Mouse (Mus musculus) c-Kit-negative CD71-positive TER-119-positive erythroid progenitor cells, embryonic 14.5 days (primary cell): ENCODE results near the gene Txnrd1.

ENCODE experiments used
- DNase-seq: peaks from one replicate; pipeline ENCODE4 v3.0.0-alpha.2; 2013; ENCODE audit warnings: low read depth, low spot score

The Txnrd1 gene

DNA sequence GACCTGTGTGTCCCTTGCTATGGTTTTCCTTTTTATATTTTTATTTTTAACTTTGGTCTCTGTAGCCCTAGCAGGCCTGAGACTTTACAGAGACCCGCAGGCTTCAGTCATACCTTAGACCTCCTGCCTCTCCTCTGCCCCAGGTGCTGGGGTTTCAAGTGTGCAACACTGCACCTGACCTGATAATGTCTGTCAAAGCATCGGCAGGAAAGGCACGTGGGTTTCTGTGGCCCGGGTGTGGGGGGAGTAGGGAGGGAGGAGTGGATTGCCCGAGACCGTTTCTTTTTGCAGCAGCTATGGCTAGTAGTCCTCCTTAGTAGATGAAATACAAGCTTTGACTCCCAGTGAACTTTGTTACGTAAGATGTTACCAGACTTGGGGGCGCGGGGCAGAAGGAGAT, 15.8 kb upstream of the Txnrd1 start:
- no peak for DNase-seq

DNA sequence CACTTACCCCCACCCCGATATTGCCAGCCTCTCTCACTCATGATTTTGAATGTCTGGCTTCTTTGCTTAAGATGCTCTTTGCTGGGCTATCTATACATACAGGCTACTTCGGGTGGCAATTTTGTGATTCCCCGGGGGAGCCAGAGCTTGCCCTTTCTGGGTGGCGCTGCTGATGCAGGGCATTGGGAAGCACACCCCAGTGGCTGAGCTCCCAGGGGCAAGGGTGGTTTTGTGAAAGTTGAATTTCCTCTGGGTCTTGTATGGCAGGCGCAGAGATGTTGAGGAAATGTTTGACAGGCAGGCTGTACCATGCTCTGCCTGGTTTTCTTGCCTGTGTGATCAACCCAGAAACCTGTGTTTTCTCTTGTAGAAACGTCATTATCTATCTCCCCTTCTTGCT, 15.1 kb upstream of the Txnrd1 start:
- no peak for DNase-seq

DNA sequence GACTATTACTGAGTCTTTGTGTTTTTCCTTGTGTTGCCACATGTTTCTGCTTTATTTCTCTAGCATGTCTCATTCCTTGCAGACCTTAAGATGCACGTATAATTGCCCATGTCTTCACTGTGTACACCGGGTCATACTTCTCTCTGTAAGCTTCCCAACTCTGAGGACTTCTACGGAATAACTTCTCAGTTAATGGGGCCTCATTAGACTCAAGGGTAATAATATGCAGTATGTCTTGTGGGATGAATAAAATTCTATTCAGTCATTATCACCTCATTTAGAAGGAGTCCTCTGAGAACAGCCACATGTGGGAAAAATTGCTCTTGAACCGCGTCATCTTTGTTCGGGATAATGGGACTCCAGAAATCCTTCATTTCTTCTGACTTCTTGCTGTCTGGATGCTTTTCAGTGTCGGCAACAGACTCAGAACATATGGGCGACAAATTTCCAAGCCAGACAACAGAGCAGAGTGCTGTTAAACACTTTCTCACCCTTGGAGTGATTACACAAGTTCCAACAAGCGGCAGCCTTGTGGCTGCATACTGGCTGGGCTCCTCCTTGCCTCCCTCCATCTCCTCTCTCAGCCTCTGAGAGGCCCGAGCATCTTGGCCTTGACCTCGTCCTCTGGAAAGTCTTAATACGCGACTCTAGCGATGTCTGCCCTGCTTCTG, 10.5 kb upstream of the Txnrd1 start:
- DNase-seq: no peak

DNA sequence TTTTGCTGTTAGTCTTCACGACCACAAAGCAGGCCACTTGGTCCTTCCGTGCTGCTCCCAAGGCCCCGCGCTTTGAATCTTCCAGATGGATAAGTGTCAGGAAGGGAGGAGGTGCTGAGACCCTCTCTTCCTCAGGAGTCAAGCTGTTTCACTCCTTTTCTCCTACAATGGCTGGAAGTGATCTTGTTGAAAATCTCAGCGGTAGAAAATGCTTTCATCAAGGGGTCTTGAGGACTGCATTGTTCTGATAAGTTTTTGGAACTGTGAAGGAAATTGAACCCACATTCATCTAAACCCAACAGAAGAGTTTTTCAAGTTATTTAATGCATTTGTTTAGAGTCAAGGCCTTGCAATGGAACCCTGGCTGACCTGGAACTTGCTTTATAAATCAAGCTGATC, 10.0 kb upstream of the Txnrd1 start:
- DNase-seq: no peak

DNA sequence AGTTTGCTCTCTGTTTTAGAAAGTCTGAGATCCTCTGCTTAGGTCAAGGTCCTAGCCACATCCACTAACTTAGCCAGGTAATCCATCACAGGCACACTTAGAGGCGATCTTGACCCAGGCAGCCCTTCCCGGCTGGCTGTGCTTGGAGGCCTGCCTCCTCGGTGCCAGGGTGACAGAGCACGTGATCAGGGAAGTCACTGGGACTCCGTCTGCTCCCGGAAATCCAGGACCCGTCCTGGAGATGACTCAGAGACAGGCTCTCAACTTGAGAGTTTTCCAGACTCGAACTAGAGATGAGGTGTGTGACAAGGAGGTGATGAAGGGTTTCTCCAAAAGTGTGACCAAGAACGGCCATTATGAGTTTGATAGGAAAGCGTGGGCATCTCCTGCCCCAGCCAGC, 9.2 kb upstream of the Txnrd1 start:
- DNase-seq: no peak

DNA sequence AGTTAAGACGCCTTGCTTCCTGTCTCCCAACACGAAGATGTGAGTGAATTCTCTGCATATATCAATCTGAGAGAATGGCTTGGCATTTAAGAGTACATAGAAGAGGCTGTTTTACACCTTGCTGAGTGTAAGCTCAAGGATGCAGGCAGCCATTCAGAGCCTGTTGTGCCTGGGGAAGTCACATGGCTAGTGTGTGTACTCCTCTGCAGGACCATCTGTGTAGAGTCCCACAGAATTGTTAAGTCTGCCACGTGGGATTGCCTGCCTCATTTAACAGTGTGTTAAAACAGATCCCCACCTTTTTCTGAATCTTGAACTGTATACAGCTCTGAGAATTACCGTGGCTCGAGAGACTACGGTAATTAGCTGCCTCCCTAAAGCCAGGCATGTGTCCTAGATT, 7.2 kb upstream of the Txnrd1 start:
- DNase-seq: no peak

DNA sequence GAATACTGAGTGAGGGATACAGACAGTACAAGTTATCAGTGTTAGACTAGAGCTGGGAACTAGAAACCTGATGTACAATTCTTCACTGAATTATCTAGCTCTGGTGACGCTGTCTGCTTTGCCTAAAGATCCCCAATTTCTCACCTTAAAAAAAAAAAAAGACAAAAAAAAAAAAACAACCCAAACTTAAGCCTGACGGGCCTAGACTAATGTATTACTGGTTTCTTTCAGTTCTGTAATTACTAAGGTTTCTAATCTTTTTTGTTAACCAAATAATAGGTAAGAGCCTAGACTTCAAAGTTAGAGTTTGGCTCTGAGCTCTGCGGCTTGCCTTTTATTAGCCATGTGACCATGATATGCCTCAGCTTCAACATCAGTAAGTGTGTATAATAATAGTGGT, 2.1 kb downstream of the Txnrd1 start:
- DNase-seq: no peak

DNA sequence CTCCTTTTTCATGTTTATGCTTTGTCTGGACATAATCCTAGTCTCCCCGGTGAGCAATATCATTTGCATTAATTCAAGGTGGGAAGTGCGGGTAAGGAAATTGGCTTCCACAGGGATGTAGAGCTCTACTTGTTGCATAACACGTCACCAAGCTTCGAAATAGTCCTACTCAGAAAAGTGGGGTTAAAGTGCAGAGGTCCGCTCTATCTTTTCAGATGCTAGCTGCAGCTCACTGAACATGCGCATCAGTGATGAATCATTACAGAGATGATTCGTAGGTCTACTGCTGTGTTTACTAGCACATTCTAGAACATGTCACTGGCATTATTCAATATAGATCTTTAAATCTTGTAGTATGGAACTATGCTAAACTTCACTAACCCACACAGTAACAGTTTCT, 4.6 kb downstream of the Txnrd1 start:
- no peak for DNase-seq

DNA sequence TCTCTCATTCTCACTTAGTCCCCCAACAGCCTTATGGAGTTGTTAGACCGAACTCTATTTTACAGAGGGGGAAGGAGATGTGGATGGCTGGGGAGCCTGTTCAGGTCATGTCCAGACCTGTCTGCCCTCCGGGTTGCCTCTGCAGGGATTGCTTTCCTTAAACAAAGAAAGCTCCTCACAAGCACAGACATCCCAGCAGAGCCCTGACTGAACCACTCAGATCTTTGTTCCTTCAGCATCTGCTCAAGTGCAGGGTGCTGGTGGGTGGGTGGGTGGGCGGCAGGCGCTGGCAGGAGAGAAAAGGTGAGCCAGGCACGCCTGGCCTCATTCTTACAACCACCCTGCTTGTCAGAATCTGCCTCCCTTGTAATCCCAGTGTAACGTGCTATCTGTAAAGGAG, 10.3 kb downstream of the Txnrd1 start:
- DNase-seq: no peak

DNA sequence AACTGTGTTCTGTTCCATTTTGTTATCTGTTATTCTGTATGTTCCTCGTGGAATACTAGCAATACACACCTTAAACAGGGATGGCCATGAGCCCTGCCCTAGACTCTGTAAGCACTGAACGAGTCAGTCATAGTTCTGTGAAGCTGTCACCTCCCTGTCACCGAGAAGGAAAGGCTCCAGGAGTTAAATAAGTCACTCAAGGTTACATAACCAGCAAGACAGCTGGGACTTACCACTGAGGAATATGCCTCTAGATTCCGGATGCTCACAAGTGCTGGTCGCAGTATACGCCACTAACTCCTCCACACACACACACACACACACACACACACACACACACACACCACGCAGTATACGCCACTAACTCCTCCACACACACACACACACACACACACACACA, 11.0 kb downstream of the Txnrd1 start:
- no peak for DNase-seq

DNA sequence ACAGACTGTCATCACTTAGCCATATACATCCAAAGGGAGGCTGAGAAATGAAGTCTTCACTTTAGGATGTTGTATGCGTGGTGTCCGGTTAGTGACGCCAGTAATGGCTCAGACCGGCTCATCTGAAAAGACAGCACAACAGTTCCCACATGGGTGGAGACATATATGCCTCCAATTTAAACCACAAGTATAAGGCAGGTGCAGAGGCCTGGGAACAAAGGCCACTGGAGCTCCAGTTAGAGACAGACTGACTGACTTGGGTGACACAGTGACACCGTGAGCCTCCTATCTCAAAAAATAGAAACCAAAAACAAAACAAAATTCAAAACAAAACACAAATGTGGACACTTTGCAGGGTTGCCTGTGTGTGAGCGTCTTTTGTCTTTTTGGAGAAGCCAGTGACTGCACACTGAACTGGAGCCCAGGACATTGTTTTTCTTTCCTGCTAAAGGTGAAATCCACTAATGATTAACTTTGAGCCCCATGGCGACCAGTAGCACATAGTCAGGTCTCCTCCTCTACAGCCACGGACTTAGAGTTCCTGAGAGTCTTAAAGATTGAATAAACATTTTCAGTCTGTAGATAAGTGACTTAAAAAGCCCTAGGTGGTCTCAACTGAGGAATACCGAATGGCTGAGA, 14.2 kb downstream of the Txnrd1 start:
- no peak for DNase-seq

DNA sequence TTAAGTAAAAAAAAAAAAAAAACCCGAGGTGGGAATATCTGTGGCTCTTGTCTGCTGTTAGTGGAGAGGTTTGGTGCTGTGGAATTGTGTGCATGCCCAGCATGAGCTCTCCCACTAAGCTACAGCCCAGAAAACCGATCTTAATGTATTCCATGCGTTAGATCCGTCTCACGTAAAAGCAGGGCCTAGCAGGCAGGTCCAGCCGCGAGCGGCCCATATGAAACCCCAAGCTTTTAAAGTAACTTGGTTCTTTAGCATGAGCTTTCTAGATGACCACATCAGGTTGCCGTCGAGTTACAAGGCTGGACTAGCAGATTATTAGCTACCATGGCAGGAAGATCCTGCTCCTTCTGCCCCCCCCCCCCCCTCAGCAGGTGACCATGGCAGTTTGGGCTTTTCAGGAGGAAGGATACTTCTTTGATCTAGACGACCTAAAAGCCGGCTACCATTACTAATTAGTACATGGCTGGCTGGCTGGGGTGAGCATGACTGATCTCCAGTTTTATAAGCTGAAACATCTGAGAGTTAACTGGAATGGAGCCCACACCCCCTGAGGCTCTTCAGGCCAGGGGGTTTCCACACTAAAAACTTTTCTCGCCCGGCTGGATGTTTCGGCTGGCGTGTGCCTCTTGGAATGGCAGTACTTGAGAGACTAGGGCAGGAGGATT, 16.1 kb downstream of the Txnrd1 start:
- no peak for DNase-seq

DNA sequence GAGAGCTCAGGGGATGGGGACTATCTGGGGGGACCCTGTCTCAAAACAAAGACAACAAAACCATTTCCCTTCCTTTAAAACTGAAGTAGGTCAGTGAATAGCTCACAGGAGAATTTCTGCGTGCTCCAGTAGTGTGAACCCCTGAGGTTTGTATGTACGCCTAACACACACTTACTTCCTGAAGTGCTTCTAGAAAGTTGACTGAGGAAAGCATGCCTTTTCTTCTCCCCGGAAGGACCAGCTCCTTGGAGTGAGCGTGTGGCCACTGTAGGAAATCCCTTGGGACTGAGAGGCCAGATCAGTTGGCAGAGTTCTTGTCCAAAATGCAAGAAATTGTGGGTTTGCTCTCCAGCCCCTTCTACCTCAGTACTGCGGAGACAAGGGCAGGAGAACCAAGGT, 16.6 kb downstream of the Txnrd1 start:
- no peak for DNase-seq

DNA sequence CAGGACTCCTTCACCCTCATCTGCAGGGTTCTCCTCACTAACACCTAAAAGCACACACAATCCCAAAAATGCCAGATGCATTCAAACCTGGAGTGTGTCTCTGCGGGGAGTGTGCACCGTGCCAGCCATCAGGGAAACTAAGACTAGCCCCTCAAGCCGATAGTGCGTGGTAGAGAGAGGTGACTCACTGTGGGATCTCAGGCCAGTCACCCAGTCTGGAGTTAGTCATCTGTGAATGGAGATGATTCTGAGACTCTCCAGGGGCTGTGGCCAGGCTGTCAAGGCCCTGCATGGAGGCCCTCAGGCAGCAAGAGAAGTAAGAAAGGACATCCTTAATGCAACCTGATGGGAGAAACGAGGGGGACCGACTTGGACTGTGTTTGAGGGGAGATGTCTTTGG, 18.0 kb downstream of the Txnrd1 start:
- no peak for DNase-seq

DNA sequence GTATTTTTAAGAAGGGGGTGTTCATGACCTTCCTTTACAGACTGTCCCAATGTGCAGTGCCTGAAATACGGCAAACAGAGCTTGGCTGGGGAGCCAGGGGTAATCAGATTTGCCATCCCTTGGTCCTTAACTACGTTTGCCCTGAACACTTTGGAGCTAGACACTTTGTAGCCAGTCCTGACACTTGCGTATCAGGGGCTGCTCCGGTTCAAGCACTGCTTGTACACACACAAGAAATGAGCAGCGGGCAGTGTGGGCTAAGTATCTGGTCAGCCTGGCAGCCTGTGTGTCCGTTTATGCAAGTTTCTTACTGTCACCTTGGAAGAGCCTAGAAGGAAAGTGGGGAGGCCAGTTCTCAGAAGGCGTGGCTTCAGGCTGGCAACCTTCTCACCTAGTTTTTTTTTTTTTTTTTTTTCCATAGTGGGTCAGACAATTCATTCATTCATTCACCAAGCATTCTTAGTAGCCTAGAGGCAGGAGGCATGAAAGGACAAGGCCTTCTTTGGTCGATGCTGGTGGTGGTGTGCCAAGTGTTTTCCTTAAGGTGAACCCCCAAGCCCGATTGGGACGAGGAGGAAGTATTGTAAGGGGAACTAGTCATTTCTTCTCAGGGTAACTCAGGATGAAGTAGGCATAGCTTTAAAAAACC, 24.4 kb downstream of the Txnrd1 start:
- DNase-seq: no peak

DNA sequence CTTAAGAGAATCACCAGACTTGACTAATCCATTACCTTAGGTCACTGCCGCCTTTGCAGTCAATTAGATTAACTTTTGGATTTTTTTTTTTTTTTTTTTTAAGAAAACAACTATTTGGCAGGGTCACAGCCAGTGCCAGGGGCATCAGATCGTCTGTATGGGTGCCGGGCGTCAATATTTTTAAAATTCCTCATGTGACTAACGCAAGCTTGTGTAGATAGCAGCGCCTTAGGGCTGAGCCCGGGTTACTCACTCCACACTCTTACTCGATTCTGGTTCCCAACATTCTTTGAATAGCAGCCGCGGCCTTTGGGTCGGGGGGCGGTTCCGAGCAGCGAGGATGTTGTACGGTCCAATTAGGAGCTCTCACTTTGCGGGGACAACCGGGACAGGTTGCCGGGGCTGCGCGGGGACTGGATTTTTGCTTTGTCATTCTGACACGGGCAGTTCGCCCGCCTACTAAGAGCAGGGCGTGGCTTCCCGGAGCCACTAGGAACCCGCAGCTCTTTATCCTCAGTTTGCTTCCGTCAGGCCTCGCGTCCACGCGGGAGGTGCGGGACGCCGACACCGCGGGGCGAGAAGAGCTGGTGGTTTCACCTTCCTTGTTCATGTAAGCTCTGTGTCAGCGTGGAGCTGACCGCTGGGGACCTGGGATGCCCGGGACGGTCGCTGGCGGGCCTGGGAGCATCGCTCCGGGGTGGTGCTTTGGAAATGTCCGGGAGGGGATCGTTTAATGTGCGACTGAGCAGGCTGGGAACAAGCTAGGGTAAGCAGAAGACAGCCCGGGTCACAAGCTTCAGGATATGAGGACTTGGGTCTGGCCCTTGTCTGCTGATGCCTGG, 25.2 kb downstream of the Txnrd1 start:
- DNase-seq: peak; percentile 92

DNA sequence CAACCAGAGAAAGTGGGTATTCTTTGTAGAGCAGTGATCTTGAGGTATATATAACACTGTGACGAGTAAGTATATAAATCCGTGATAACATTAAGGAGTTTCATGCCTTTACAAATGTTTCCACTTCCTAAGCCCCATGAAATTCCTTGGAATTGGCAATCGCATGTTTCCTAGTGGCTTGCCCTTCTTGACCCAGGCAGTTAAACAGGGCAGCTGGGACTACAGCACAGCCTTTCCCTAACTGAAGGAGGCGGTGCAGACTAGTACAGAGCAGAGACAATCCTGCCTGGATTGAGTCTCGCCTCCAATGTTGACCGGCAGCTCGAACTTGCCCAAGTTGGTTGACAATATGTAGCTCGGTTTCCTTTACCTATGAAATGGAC, 25.8 kb downstream of the Txnrd1 start:
- peak; percentile 54 for DNase-seq

DNA sequence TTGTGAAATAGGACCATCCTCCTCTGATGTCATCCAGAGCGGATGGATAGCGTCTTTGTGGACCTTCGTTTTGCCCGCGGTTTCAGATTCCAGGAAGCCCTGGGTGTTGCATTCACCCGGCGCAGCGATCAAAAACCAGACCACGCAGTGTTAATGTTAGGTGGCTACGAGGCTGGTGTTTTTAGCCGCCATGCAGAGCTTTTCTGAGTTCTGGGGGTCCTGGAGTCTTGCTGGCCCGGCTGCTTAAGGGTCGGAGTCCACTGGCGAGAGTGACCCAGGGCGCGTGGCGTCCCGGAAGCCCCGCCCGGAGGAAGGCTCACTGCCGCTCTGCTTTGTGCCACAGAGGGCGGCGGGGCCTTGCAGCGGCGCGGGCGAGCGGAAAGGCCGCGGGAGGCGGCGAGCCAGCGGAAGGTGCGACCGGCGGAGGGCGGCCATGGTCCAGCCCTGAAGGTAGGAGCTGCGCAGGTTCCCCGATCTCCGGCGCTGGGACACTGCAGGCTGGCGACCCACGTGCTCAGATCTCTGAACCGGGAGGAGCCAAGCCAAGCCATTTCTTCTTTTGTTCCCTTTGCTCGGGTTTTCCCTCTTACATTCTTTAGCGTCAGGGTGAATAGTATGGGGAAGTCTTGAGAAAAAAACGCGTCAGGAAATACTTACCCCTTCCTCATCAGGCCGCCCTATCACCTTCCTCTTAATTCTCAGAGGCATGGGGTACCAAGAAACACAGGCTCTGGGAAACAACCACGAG, 26.6 kb downstream of the Txnrd1 start:
- peak; percentile 62 for DNase-seq

DNA sequence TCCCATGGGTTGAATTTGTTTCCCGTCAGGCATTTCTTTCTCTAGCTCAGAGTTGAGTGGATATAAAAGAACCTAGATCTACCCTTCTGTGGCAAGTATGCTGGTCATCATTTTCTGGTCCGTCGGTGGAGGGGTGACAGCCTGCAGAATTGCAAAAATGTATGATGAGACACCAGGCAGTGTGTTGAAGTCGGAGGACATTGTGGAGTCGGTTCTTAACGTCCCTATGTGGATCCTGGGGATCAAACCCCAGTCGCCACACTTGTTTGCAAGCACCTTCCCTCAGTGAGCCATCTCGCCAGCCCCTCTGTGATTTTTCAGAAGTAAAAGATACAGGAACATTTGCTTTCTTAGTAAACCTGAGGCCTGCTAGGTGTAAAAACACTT, 27.2 kb downstream of the Txnrd1 start:
- DNase-seq: peak; percentile 17

DNA sequence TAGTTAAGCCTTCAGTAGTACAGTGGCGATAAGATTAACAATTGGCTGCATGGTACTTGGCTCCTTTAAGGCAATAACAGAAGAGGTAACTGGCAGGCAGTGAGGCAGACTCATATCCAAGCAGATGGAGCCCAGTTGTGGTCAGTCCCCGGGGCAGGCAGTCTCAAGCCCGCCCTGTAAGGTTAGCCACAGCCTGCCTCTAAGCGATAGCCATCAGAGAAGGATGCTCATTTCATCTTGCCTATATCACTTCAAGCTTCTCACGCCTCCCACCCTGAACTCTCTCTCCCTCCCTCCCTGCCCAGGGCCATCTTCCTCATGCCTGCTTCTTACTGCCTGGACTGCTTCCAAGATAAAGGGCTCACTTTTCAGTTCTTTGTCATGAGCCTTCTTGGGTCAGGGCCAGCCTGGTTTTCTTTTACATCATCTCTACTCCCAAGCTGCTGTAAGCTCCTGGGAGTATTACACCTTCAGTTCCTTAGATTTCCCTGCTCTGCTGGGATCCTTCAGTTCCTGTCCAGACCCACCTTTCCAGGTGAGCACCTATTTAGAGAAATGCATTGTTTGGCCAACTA, 29.4 kb downstream of the Txnrd1 start:
- DNase-seq: no peak

DNA sequence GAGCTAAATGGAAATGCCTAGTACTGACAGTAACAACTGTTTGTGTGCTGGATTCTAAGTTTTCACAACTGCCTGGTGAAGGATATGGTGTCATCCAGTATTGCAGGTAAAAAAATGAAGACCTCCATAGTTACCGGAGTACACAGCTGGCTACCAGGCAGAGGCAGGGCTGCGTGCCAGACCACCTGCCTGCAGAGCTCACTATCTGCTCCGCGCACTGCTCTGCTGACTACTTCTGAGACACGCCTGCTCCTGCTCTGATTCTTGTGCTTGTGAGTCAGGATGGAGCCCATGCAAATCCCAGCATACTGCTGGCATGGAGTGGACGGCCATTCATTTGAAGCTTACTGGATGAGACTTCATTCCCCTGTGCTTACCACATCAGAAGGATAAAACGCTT, 30.1 kb downstream of the Txnrd1 start:
- no peak for DNase-seq
